Mouse (Mus musculus): ENCODE data around the gene Enc1. TPM values are rescaled to one million over a fixed set of nuclear protein-coding genes. Genes with fewer than 3 reads are reported as not detected.

Gene Enc1
- polyA plus RNA-seq, 1 experiment from 2014 or later: 8.2 TPM

DNA sequence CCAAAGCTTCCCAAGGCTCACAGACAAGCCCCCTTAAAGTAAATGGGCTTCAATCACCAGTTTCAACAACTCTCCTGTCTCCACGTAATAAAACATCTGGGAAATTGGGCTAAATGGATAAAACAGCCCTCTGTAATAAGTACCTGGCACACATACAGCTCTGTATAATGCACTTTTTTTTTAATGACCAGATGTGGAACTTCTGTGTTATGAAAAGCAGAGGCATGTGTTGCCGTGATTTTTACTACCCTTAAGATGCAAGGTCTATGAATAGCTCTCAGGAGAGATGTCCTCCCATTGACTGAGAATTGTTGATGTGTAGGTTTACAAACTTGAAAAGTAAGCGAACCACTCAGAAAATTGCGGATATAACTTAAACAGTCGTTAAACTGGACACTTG lies 24.7 kb upstream of the Enc1 start:
- no peaks in the 10 kb centered on the region for H3K36me3 ChIP-seq (ENCODE audit: control insufficient read depth, insufficient read depth, low read length)
- H3K4me2 ChIP-seq (ENCODE audit: low read length): no peak overlapping the region
- no peaks in the 10 kb centered on the region for H3K9me3 ChIP-seq (ENCODE audit: control insufficient read depth, low read length)
- DNase-seq (ENCODE audit: low spot score): no peak
- H3K9ac ChIP-seq (ENCODE audit: low read length): no peak overlapping the region
- no peaks in the 10 kb centered on the region for H3K27me3 ChIP-seq (replicated peaks; ENCODE audit: control insufficient read depth, insufficient read depth, low read length)
- ATAC-seq (replicated peaks; ENCODE audit: low FRiP score, low TSS enrichment, low read depth): no peak
- no peak overlapping the region for H3K27ac ChIP-seq (ENCODE audit: low read depth)
- H3K4me3 ChIP-seq (ENCODE audit: low read depth, low read length): no peak overlapping the region
- H3K4me1 ChIP-seq (replicated peaks; ENCODE audit: control insufficient read depth, insufficient read depth, low read length): no peaks in the 10 kb centered on the region
- WGBS: 46% methylated on average over 5 of the region's 5 CpGs

DNA sequence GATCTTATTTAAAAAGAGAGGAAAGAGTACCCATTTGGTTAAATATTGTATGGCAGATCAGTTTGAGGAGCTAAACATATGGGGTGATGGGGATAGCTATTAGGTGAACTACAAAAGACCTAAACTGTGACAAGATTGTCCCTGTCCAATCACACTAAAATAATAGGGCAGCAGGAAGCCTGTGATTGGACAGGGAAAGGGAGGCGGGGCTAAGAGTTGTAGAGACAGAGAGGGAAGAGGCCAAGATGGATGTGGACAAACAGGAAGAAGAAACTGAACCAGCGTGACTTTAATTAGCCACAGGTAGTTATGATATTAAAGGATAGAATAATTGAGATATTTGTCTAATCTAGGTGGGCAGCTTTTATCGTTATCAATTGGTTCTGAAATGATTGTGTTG lies 20.9 kb upstream of the Enc1 start:
- Histone ChIP-seq H3K27me3 (replicated peaks; ENCODE audit: control insufficient read depth, insufficient read depth, low read length) (no peaks in the 10 kb centered on the region), H3K9me3 (ENCODE audit: control insufficient read depth, low read length) (no peaks in the 10 kb centered on the region), H3K9ac (ENCODE audit: low read length) (no peak overlapping the region), H3K36me3 (ENCODE audit: control insufficient read depth, insufficient read depth, low read length) (no peaks in the 10 kb centered on the region), H3K27ac (ENCODE audit: low read depth) (no peak overlapping the region), H3K4me3 (ENCODE audit: low read depth, low read length) (no peak overlapping the region), H3K4me1 (replicated peaks; ENCODE audit: control insufficient read depth, insufficient read depth, low read length) (no peaks in the 10 kb centered on the region), H3K4me2 (ENCODE audit: low read length) (no peak overlapping the region)
- DNase-seq (ENCODE audit: low spot score): no peak
- no peak for ATAC-seq (replicated peaks; ENCODE audit: low FRiP score, low TSS enrichment, low read depth)
- WGBS: 90% methylated on average over 3 of the region's 3 CpGs

DNA sequence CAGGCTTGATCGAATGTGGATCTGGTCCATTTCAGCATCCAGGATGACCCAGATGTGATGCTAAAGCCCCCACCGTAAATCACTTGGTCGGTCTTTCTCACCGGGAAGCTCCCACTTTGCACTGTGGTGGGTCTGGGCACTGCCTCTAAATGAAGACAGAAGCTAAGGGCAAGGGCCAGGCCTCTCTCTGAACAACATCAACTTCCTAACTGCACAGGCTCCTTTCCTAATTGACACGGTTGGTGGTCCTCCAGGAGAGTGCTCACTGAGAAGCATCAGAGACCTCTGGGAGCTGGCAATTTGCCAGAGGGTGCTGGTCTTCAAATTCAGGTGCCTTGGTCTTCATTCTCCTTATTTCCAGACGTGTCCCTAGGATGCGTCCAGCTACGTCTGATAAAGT lies 17.0 kb upstream of the Enc1 start:
- DNase-seq (ENCODE audit: low spot score): no peak
- Histone ChIP-seq H3K4me3 (ENCODE audit: low read depth, low read length) (no peak overlapping the region), H3K27ac (ENCODE audit: low read depth) (no peak overlapping the region), H3K27me3 (replicated peaks; ENCODE audit: control insufficient read depth, insufficient read depth, low read length) (no peaks in the 10 kb centered on the region), H3K4me1 (replicated peaks; ENCODE audit: control insufficient read depth, insufficient read depth, low read length) (no peaks in the 10 kb centered on the region), H3K4me2 (ENCODE audit: low read length) (no peak overlapping the region), H3K9me3 (ENCODE audit: control insufficient read depth, low read length) (0 out of 2 replicates have a peak, but pooled peaks cover 2% of the 10 kb centered on the region), H3K9ac (ENCODE audit: low read length) (no peak overlapping the region), H3K36me3 (ENCODE audit: control insufficient read depth, insufficient read depth, low read length) (no peaks in the 10 kb centered on the region)
- no peak for ATAC-seq (replicated peaks; ENCODE audit: low FRiP score, low TSS enrichment, low read depth)
- WGBS: 39% methylated on average over 8 of the region's 8 CpGs

DNA sequence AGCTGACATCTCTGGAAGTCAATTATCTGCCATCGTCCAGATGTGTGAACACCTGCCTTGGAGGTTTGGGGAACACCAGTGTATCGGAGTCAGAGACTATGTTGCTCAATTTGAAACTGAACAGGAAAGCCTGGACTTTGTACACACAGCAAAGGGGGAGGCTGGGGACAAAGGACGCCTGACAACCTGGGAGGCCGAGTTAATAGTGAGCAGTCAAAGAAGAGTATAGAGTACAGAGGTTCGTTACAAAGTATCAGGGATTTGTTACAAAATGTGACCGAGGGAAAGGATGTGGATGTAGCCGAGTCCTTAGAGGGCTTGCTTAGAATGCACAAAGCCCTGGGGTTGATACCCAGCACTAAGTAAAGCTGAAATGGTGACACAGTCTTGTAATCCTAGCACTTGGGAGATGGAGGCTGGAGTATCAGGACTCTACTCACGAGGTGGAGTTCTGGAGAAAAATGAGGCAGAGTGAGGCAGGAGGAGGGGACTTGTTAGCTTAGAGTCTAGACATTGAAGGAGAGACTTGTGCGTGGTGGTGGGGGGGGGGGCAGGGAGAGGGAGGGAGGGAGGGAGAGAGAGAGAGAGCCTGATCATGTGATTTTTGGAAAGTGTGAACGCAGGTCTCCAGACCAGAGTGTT lies 16.4 kb upstream of the Enc1 start:
- 0 out of 2 replicates have a peak, but pooled peaks cover 2% of the 10 kb centered on the region for H3K9me3 ChIP-seq (ENCODE audit: control insufficient read depth, low read length)
- peak overlapping the region; percentile 22; the same call in 1 of the 2 replicates for H3K4me2 ChIP-seq (ENCODE audit: low read length)

DNA sequence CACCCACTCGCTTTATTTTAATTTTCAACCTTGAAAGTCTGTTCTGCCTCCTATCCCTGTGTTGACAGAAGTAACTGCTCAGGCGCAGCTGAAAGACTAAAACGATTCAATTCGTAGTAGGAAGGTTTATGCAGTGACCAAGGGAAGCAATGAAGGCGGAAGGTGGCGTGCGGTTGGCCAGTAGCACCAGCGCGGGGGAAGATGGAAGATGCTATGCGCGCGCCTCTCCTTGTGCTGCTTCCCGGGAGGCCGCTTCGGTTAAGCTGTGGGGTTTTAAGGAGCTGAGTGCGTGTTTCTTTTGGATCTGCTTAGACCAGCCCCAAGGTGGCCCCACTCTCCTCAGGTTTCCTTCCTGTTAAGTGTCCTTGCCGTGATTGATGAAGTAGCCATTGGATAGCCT lies 15.8 kb upstream of the Enc1 start:
- WGBS: 54% methylated on average over 17 of the region's 17 CpGs
- H3K27ac ChIP-seq (ENCODE audit: low read depth): no peak overlapping the region
- peak overlapping the region; percentile 22 for H3K4me2 ChIP-seq (ENCODE audit: low read length)
- DNase-seq (ENCODE audit: low spot score): no peak
- ATAC-seq (replicated peaks; ENCODE audit: low FRiP score, low TSS enrichment, low read depth): no peak
- no peaks in the 10 kb centered on the region for H3K27me3 ChIP-seq (replicated peaks; ENCODE audit: control insufficient read depth, insufficient read depth, low read length)
- 0 out of 2 replicates have a peak, but pooled peaks cover 2% of the 10 kb centered on the region for H3K9me3 ChIP-seq (ENCODE audit: control insufficient read depth, low read length)
- H3K4me3 ChIP-seq (ENCODE audit: low read depth, low read length): no peak overlapping the region
- no peak overlapping the region for H3K9ac ChIP-seq (ENCODE audit: low read length)
- no peaks in the 10 kb centered on the region for H3K36me3 ChIP-seq (ENCODE audit: control insufficient read depth, insufficient read depth, low read length)
- H3K4me1 ChIP-seq (replicated peaks; ENCODE audit: control insufficient read depth, insufficient read depth, low read length): no peaks in the 10 kb centered on the region

More for the DNA sequence above, 16.4 kb upstream of the Enc1 start:
- Histone ChIP-seq H3K36me3 (ENCODE audit: control insufficient read depth, insufficient read depth, low read length) (no peaks in the 10 kb centered on the region), H3K9ac (ENCODE audit: low read length) (no peak overlapping the region), H3K27me3 (replicated peaks; ENCODE audit: control insufficient read depth, insufficient read depth, low read length) (no peaks in the 10 kb centered on the region), H3K27ac (ENCODE audit: low read depth) (no peak overlapping the region), H3K4me1 (replicated peaks; ENCODE audit: control insufficient read depth, insufficient read depth, low read length) (no peaks in the 10 kb centered on the region), H3K4me3 (ENCODE audit: low read depth, low read length) (no peak overlapping the region)
- DNase-seq (ENCODE audit: low spot score): no peak
- ATAC-seq (replicated peaks; ENCODE audit: low FRiP score, low TSS enrichment, low read depth): no peak
- WGBS: 53% methylated on average over 10 of the region's 10 CpGs

DNA sequence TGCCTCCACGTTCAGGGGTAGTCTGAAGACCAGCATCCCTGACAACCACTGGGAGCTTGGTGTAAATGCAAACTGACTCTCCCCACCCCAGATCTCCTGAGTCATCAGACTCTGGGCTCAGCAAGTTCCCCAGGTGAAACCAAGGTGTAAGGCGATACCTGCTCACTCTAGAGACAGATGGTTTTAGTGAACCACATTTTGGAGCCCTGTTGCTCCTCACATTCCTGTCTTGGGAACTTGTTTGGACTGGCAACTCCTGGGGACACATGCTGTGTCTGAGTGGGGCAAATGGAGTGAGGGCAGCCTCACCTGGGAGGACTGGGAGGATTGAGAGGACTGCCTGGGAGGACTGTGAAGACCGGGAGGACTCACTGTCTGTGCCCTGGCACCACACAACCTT lies 13.1 kb upstream of the Enc1 start:
- Histone ChIP-seq H3K9me3 (ENCODE audit: control insufficient read depth, low read length) (0 out of 2 replicates have a peak, but pooled peaks cover 2% of the 10 kb centered on the region), H3K9ac (ENCODE audit: low read length) (no peak overlapping the region), H3K4me3 (ENCODE audit: low read depth, low read length) (no peak overlapping the region), H3K4me1 (replicated peaks; ENCODE audit: control insufficient read depth, insufficient read depth, low read length) (no peaks in the 10 kb centered on the region), H3K27ac (ENCODE audit: low read depth) (no peak overlapping the region), H3K27me3 (replicated peaks; ENCODE audit: control insufficient read depth, insufficient read depth, low read length) (no peaks in the 10 kb centered on the region), H3K4me2 (ENCODE audit: low read length) (no peak overlapping the region), H3K36me3 (ENCODE audit: control insufficient read depth, insufficient read depth, low read length) (no peaks in the 10 kb centered on the region)
- no peak for DNase-seq (ENCODE audit: low spot score)
- 87% methylated on average over 3 of the region's 3 CpGs for WGBS
- no peak for ATAC-seq (replicated peaks; ENCODE audit: low FRiP score, low TSS enrichment, low read depth)

DNA sequence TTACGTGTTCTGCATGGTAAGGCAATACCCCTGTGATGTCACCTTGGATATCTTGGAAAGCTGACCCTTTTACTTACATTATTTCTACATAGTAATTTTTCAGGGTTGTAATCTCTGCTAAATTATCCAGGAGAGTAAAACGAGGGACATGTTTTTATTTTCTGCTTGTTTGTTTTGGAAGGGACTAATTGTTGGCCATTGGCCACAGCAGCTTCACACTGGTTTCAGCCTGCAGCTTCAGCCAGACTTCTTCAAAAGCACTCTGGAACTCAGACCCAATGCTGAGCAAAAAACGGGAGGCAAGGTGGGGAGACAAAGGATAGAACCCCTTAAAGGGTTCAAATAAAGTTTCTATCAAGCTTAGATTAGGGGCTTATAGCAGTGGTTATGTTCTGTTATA lies 10.8 kb upstream of the Enc1 start:
- no peak overlapping the region for H3K4me3 ChIP-seq (ENCODE audit: low read depth, low read length)
- ATAC-seq (replicated peaks; ENCODE audit: low FRiP score, low TSS enrichment, low read depth): no peak
- 75% methylated on average over 3 of the region's 3 CpGs for WGBS
- no peak overlapping the region for H3K9ac ChIP-seq (ENCODE audit: low read length)
- H3K27ac ChIP-seq (ENCODE audit: low read depth): no peak overlapping the region
- DNase-seq (ENCODE audit: low spot score): no peak
- H3K4me2 ChIP-seq (ENCODE audit: low read length): no peak overlapping the region
- H3K36me3 ChIP-seq (ENCODE audit: control insufficient read depth, insufficient read depth, low read length): no peaks in the 10 kb centered on the region
- H3K4me1 ChIP-seq (replicated peaks; ENCODE audit: control insufficient read depth, insufficient read depth, low read length): no peaks in the 10 kb centered on the region
- no peaks in the 10 kb centered on the region for H3K27me3 ChIP-seq (replicated peaks; ENCODE audit: control insufficient read depth, insufficient read depth, low read length)
- H3K9me3 ChIP-seq (ENCODE audit: control insufficient read depth, low read length): 0 out of 2 replicates have a peak, but pooled peaks cover 2% of the 10 kb centered on the region

DNA sequence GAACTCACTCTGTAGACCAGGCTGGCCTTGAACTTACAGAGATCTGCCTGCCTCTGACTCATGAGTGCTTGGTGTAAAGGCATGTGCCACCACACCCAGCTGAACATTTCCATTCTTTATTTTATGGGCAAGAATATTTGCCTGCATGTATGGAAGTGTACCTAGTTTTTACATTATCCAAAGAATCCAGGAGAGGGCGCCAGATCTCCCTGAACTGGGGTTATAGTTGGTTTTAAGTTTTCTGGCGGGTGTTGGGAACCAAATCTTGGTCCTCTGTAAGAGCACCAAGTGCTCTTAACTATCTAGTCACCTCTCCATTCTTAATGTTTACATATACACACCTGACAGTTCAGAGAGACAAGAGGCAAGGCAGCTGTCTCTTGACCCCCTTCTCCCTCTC lies 7.8 kb upstream of the Enc1 start:
- DNase-seq (ENCODE audit: low spot score): no peak
- 73% methylated on average over 2 of the region's 2 CpGs for WGBS

More for the DNA sequence above, 7.8 kb upstream of the Enc1 start:
- H3K36me3 ChIP-seq (ENCODE audit: control insufficient read depth, insufficient read depth, low read length): no peaks in the 10 kb centered on the region
- no peak overlapping the region for H3K27ac ChIP-seq (ENCODE audit: low read depth)
- H3K4me1 ChIP-seq (replicated peaks; ENCODE audit: control insufficient read depth, insufficient read depth, low read length): peaks cover 5% of the 10 kb centered on the region; the same call in 1 of the 2 replicates
- H3K27me3 ChIP-seq (replicated peaks; ENCODE audit: control insufficient read depth, insufficient read depth, low read length): no peaks in the 10 kb centered on the region
- no peaks in the 10 kb centered on the region for H3K9me3 ChIP-seq (ENCODE audit: control insufficient read depth, low read length)
- H3K4me2 ChIP-seq (ENCODE audit: low read length): no peak overlapping the region
- no peak overlapping the region for H3K4me3 ChIP-seq (ENCODE audit: low read depth, low read length)
- no peak overlapping the region for H3K9ac ChIP-seq (ENCODE audit: low read length)
- ATAC-seq (replicated peaks; ENCODE audit: low FRiP score, low TSS enrichment, low read depth): no peak

Measured in intestine, embryonic 14.5 days (tissue).